Mouse (Mus musculus): Measurements from ENCODE around the gene Tmem128. TPM values are rescaled to one million over a fixed set of nuclear protein-coding genes. Genes with fewer than 3 reads are reported as not detected.

The Tmem128 gene
- total and polyA plus RNA-seq, 2 experiments from 2014 or later, result 46.9 to 50.8 TPM

- ATAC-seq (ENCODE audit: insufficient read depth, low read depth), result peak; percentile 43; the same call in 1 of the 2 replicates
- no peaks in the 10 kb centered on the region for H3K27me3 ChIP-seq (ENCODE audit: control insufficient read depth, insufficient read depth, low read length)
- no peaks in the 10 kb centered on the region for H3K36me3 ChIP-seq (replicated peaks; ENCODE audit: control insufficient read depth, insufficient read depth, low read length)
- DNase-seq (ENCODE audit: low spot score), result peak; percentile 25
- H3K9me3 ChIP-seq (replicated peaks; ENCODE audit: control insufficient read depth, low read length), result no peaks in the 10 kb centered on the region; the same call in 1 of the 2 replicates
- H3K4me3 ChIP-seq (ENCODE audit: low read depth, low read length), result no peak overlapping the region
- WGBS, result 38% methylated on average over 3 of the region's 3 CpGs
- H3K4me2 ChIP-seq (ENCODE audit: low read depth, low read length), result no peak overlapping the region
- no peak overlapping the region for H3K27ac ChIP-seq (ENCODE audit: low read depth)
- TF ChIP-seq EP300 (IDR thresholded peaks at IDR 0.05; ENCODE audit: low read depth) (no peak), CTCF (IDR thresholded peaks at IDR 0.05; ENCODE audit: low read depth) (no peak)
- H3K4me1 ChIP-seq (ENCODE audit: control insufficient read depth, insufficient read depth), result no peaks in the 10 kb centered on the region; the same call in 1 of the 2 replicates
- no peak overlapping the region for H3K9ac ChIP-seq (replicated peaks; ENCODE audit: low read depth, low read length)
Measured at GRCm38 (mm10) chr5:38255644-38256043, 4.3 kb upstream of the Tmem128 start.

- DNase-seq (ENCODE audit: low spot score) (no peak), ATAC-seq (ENCODE audit: insufficient read depth, low read depth) (no peak)
- H3K36me3 ChIP-seq (replicated peaks; ENCODE audit: control insufficient read depth, insufficient read depth, low read length), result no peaks in the 10 kb centered on the region
- TF ChIP-seq CTCF (IDR thresholded peaks at IDR 0.05; ENCODE audit: low read depth) (no peak), EP300 (IDR thresholded peaks at IDR 0.05; ENCODE audit: low read depth) (no peak)
- H3K4me2 ChIP-seq (ENCODE audit: low read depth, low read length), result no peak overlapping the region
- no peaks in the 10 kb centered on the region for H3K27me3 ChIP-seq (ENCODE audit: control insufficient read depth, insufficient read depth, low read length)
- H3K9ac ChIP-seq (replicated peaks; ENCODE audit: low read depth, low read length), result no peak overlapping the region
- no peak overlapping the region for H3K4me3 ChIP-seq (ENCODE audit: low read depth, low read length)
- peaks cover 4% of the 10 kb centered on the region for H3K4me1 ChIP-seq (ENCODE audit: control insufficient read depth, insufficient read depth)
- H3K27ac ChIP-seq (ENCODE audit: low read depth), result no peak overlapping the region
- WGBS, result 77% methylated on average over 1 of the region's 1 CpGs
- no peaks in the 10 kb centered on the region; the same call in 1 of the 2 replicates for H3K9me3 ChIP-seq (replicated peaks; ENCODE audit: control insufficient read depth, low read length)
Measured at GRCm38 (mm10) chr5:38256551-38256950, 3.4 kb upstream of the Tmem128 start.

- no peak overlapping the region for H3K27ac ChIP-seq (ENCODE audit: low read depth)
- DNase-seq (ENCODE audit: low spot score) (no peak), ATAC-seq (ENCODE audit: insufficient read depth, low read depth) (no peak)
- H3K4me3 ChIP-seq (ENCODE audit: low read depth, low read length), result no peak overlapping the region
- no peaks in the 10 kb centered on the region for H3K27me3 ChIP-seq (ENCODE audit: control insufficient read depth, insufficient read depth, low read length)
- TF ChIP-seq CTCF (IDR thresholded peaks at IDR 0.05; ENCODE audit: low read depth), result no peak
- TF ChIP-seq EP300 (IDR thresholded peaks at IDR 0.05; ENCODE audit: low read depth), result no peak
- H3K4me2 ChIP-seq (ENCODE audit: low read depth, low read length), result no peak overlapping the region
- no peaks in the 10 kb centered on the region; the same call in 1 of the 2 replicates for H3K9me3 ChIP-seq (replicated peaks; ENCODE audit: control insufficient read depth, low read length)
- no peak overlapping the region for H3K9ac ChIP-seq (replicated peaks; ENCODE audit: low read depth, low read length)
- 72% methylated on average over 8 of the region's 8 CpGs for WGBS
- peaks cover 4% of the 10 kb centered on the region for H3K4me1 ChIP-seq (ENCODE audit: control insufficient read depth, insufficient read depth)
- peaks cover 9% of the 10 kb centered on the region for H3K36me3 ChIP-seq (replicated peaks; ENCODE audit: control insufficient read depth, insufficient read depth, low read length)
Measured at GRCm38 (mm10) chr5:38258034-38258772, 1.8 kb upstream of the Tmem128 start.

- Histone ChIP-seq H3K27me3 (ENCODE audit: control insufficient read depth, insufficient read depth, low read length) (no peaks in the 10 kb centered on the region), H3K27ac (ENCODE audit: low read depth) (no peak overlapping the region), H3K4me2 (ENCODE audit: low read depth, low read length) (no peak overlapping the region), H3K9ac (replicated peaks; ENCODE audit: low read depth, low read length) (no peak overlapping the region), H3K4me1 (ENCODE audit: control insufficient read depth, insufficient read depth) (peaks cover 4% of the 10 kb centered on the region), H3K36me3 (replicated peaks; ENCODE audit: control insufficient read depth, insufficient read depth, low read length) (peaks cover 15% of the 10 kb centered on the region), H3K9me3 (replicated peaks; ENCODE audit: control insufficient read depth, low read length) (no peaks in the 10 kb centered on the region; the same call in 1 of the 2 replicates), H3K4me3 (ENCODE audit: low read depth, low read length) (no peak overlapping the region)
- ATAC-seq (ENCODE audit: insufficient read depth, low read depth) (no peak), DNase-seq (ENCODE audit: low spot score) (no peak)
- no peak for TF ChIP-seq EP300 (IDR thresholded peaks at IDR 0.05; ENCODE audit: low read depth)
- TF ChIP-seq CTCF (IDR thresholded peaks at IDR 0.05; ENCODE audit: low read depth), result no peak
- 85% methylated on average over 5 of the region's 5 CpGs for WGBS
Measured at GRCm38 (mm10) chr5:38258773-38259146, 1.2 kb upstream of the Tmem128 start.

DNA sequence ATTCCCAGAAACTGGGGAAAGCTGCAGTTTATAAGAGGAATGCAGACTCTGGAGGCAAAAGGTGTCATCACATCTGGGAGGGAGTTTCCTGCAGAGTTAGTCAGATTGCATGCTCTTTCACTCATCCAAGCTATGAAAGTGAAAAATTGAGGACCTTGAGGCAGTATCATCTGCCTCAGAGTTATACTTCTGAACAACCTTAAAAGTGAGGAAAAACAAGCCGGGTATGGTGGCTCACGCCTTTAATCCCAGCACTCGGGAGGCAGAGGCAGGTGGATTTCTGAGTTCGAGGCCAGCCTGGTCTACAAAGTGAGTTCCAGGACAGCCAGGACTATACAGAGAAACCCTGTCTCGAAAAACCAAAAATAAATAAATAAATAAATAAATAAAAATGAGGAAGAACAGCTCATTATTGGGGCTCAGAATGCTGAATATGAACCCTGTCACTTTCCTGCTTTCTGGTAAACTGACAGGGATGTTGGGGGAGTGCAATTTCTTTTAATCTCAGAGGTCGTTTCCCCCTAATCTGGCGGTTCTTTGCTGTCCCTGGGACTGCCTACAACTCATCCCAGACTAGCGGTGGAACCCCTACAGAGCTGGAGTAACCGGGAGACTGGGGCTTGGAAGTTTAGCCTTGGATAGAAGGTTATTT lies 404 bp upstream of the Tmem128 start:
- peak overlapping the region; percentile 69 for H3K9ac ChIP-seq (replicated peaks; ENCODE audit: low read depth, low read length)
- H3K4me2 ChIP-seq (ENCODE audit: low read depth, low read length), result peak overlapping the region; percentile 72
- no peak for TF ChIP-seq EP300 (IDR thresholded peaks at IDR 0.05; ENCODE audit: low read depth)
- TF ChIP-seq CTCF (IDR thresholded peaks at IDR 0.05; ENCODE audit: low read depth), result no peak
- no peaks in the 10 kb centered on the region for H3K27me3 ChIP-seq (ENCODE audit: control insufficient read depth, insufficient read depth, low read length)
- H3K36me3 ChIP-seq (replicated peaks; ENCODE audit: control insufficient read depth, insufficient read depth, low read length), result peaks cover 23% of the 10 kb centered on the region
- peaks cover 4% of the 10 kb centered on the region for H3K4me1 ChIP-seq (ENCODE audit: control insufficient read depth, insufficient read depth)
- 39% methylated on average over 8 of the region's 9 CpGs for WGBS
- no peaks in the 10 kb centered on the region; the same call in 1 of the 2 replicates for H3K9me3 ChIP-seq (replicated peaks; ENCODE audit: control insufficient read depth, low read length)
- H3K27ac ChIP-seq (ENCODE audit: low read depth), result peak overlapping the region; percentile 83
- H3K4me3 ChIP-seq (ENCODE audit: low read depth, low read length), result peak overlapping the region; percentile 69
- no peak for DNase-seq (ENCODE audit: low spot score)
- no peak for ATAC-seq (ENCODE audit: insufficient read depth, low read depth)

All from heart, postnatal 0 days (tissue).